Mouse (Mus musculus) kidney, embryonic 14.5 days (tissue): ENCODE data around the gene Ppp1r9b. TPM values are rescaled to one million over a fixed set of nuclear protein-coding genes. Genes with fewer than 3 reads are reported as not detected.

ENCODE experiments used
- ATAC-seq: fragments of 200-750 bp; cut with Nextera tagmentation; 2 replicates; pipeline ENCODE4 v1.8.0; 2017; ENCODE audit warnings: moderate number of reproducible peaks, mild to moderate bottlenecking, moderate TSS enrichment, moderate library complexity; ENCODE audit not compliant: low FRiP score, low TSS enrichment
- H3K27ac ChIP-seq: fragments of 300-500 bp; sonication (generic); 2 replicates; pipeline ENCODE4 v1.5.1; 2014; ENCODE audit warnings: low read depth, mild to moderate bottlenecking, low read length, moderate library complexity, mixed read lengths
- H3K27me3 ChIP-seq: fragments of 300-500 bp; sonication (generic); 2 replicates; pipeline ENCODE4 v1.6.1; 2014; ENCODE audit warnings: mild to moderate bottlenecking, low read length; ENCODE audit not compliant: control insufficient read depth, insufficient read depth
- H3K36me3 ChIP-seq: fragments of 300-500 bp; sonication (generic); 2 replicates; pipeline ENCODE4 v1.6.1; 2014; ENCODE audit warnings: low read length, mixed read lengths; ENCODE audit not compliant: control insufficient read depth, insufficient read depth
- H3K4me1 ChIP-seq: fragments of 300-500 bp; sonication (generic); 2 replicates; pipeline ENCODE4 v1.6.1; 2014; ENCODE audit warnings: low read length, mixed read lengths; ENCODE audit not compliant: control insufficient read depth, insufficient read depth
- H3K4me2 ChIP-seq: fragments of 300-500 bp; sonication (generic); replicated peaks from 2 replicates; pipeline ENCODE4 v1.6.1; 2014; ENCODE audit warnings: low read depth, mild to moderate bottlenecking, low read length
- H3K4me3 ChIP-seq: fragments of 300-500 bp; sonication (generic); 2 replicates; pipeline ENCODE4 v1.5.1; 2014; ENCODE audit warnings: mild to moderate bottlenecking, low read length
- H3K9ac ChIP-seq: fragments of 300-500 bp; sonication (generic); 2 replicates; pipeline ENCODE4 v1.6.1; 2014; ENCODE audit warnings: low read depth, mild to moderate bottlenecking, low read length, moderate library complexity
- H3K9me3 ChIP-seq: fragments of 300-500 bp; sonication (generic); 2 replicates; pipeline ENCODE4 v1.6.1; 2016; ENCODE audit warnings: low read length; ENCODE audit not compliant: control insufficient read depth
- whole genome bisulfite sequencing: fragments of 180-500 bp; shearing (Covaris S2); extraction: QIAGEN DNeasy Blood & Tissue Kit; methylation state at CpG from one replicate; pipeline ENCODE4 v1.1.7; 2014; 5-methylcytosine and 5-hydroxymethylcytosine counted together
- polyA plus RNA-seq: library from polyadenylated mRNA; unstranded; fragments of >200 nt; fragmentation: Nextera tagmentation; extraction: Ambion mirVana; gene quantifications from 2 replicates; pipeline ENCODE4 v1.2.1, GENCODE M21; 2014

Ppp1r9b gene
- polyA plus RNA-seq, 1 experiment from 2014 or later, result 14.6 TPM

GRCm38 (mm10) chr11:94985140-94985539 is 5.7 kb upstream of the Ppp1r9b start:
- H3K4me3 ChIP-seq, result no peak overlapping the region
- WGBS, result 37% methylated on average over 1 of the region's 1 CpGs
- ATAC-seq, result no peak
- no peak overlapping the region for H3K9ac ChIP-seq
- H3K27ac ChIP-seq, result no peak overlapping the region
- no peaks in the 10 kb centered on the region for H3K27me3 ChIP-seq
- no peaks in the 10 kb centered on the region for H3K36me3 ChIP-seq
- H3K4me2 ChIP-seq, result no peak overlapping the region
- peaks cover 23% of the 10 kb centered on the region for H3K4me1 ChIP-seq
- no peaks in the 10 kb centered on the region for H3K9me3 ChIP-seq

- H3K27ac ChIP-seq, result no peak overlapping the region
- H3K27me3 ChIP-seq, result no peaks in the 10 kb centered on the region
- H3K36me3 ChIP-seq, result no peaks in the 10 kb centered on the region
- WGBS, result 78% methylated on average over 5 of the region's 5 CpGs
- no peak for ATAC-seq
- H3K4me2 ChIP-seq, result no peak overlapping the region
- H3K4me3 ChIP-seq, result no peak overlapping the region
- H3K4me1 ChIP-seq, result peaks cover 24% of the 10 kb centered on the region
- no peaks in the 10 kb centered on the region for H3K9me3 ChIP-seq
- H3K9ac ChIP-seq, result no peak overlapping the region
Measured at GRCm38 (mm10) chr11:94985822-94986221, 5.0 kb upstream of the Ppp1r9b start.

GRCm38 (mm10) chr11:94986435-94986834 is 4.4 kb upstream of the Ppp1r9b start:
- ATAC-seq, result no peak
- WGBS, result 74% methylated on average over 2 of the region's 2 CpGs
- H3K27me3 ChIP-seq, result no peaks in the 10 kb centered on the region
- H3K4me3 ChIP-seq, result no peak overlapping the region
- no peaks in the 10 kb centered on the region for H3K36me3 ChIP-seq
- no peak overlapping the region for H3K27ac ChIP-seq
- H3K4me1 ChIP-seq, result peaks cover 24% of the 10 kb centered on the region
- H3K4me2 ChIP-seq, result no peak overlapping the region
- H3K9ac ChIP-seq, result no peak overlapping the region
- H3K9me3 ChIP-seq, result no peaks in the 10 kb centered on the region

GRCm38 (mm10) chr11:94987341-94987740 is 3.5 kb upstream of the Ppp1r9b start:
- ATAC-seq, result no peak
- no peaks in the 10 kb centered on the region for H3K9me3 ChIP-seq
- 53% methylated on average over 6 of the region's 6 CpGs for WGBS
- H3K4me2 ChIP-seq, result no peak overlapping the region
- H3K4me3 ChIP-seq, result no peak overlapping the region
- H3K36me3 ChIP-seq, result no peaks in the 10 kb centered on the region
- H3K9ac ChIP-seq, result no peak overlapping the region
- no peaks in the 10 kb centered on the region for H3K27me3 ChIP-seq
- H3K4me1 ChIP-seq, result peaks cover 26% of the 10 kb centered on the region
- no peak overlapping the region for H3K27ac ChIP-seq

- Histone ChIP-seq H3K4me3 (no peak overlapping the region), H3K27ac (no peak overlapping the region), H3K4me2 (no peak overlapping the region), H3K9me3 (no peaks in the 10 kb centered on the region), H3K4me1 (peaks cover 31% of the 10 kb centered on the region), H3K9ac (no peak overlapping the region), H3K27me3 (no peaks in the 10 kb centered on the region), H3K36me3 (no peaks in the 10 kb centered on the region)
- WGBS, result 80% methylated on average over 8 of the region's 8 CpGs
- no peak for ATAC-seq
Measured at GRCm38 (mm10) chr11:94987851-94988250, 3.0 kb upstream of the Ppp1r9b start.

GRCm38 (mm10) chr11:94988780-94989561 is 1.9 kb upstream of the Ppp1r9b start:
- Histone ChIP-seq H3K9me3 (no peaks in the 10 kb centered on the region), H3K4me1 (peaks cover 42% of the 10 kb centered on the region), H3K4me3 (peak overlapping the region; percentile 94), H3K27me3 (no peaks in the 10 kb centered on the region), H3K36me3 (no peaks in the 10 kb centered on the region), H3K9ac (peak overlapping the region; percentile 59; the same call in 1 of the 2 replicates), H3K27ac (peak overlapping the region; percentile 89), H3K4me2 (peak overlapping the region; percentile 99)
- ATAC-seq, result no peak
- 15% methylated on average over 10 of the region's 10 CpGs for WGBS

GRCm38 (mm10) chr11:94989562-94990017 is 1.2 kb upstream of the Ppp1r9b start:
- no peaks in the 10 kb centered on the region for H3K9me3 ChIP-seq
- peak overlapping the region; percentile 89 for H3K27ac ChIP-seq
- H3K36me3 ChIP-seq, result peaks cover 3% of the 10 kb centered on the region; the same call in 1 of the 2 replicates
- WGBS, result 2% methylated on average over 12 of the region's 12 CpGs
- peak overlapping the region; percentile 99 for H3K4me2 ChIP-seq
- peak; percentile 61 for ATAC-seq
- H3K4me3 ChIP-seq, result peak overlapping the region; percentile 94
- H3K9ac ChIP-seq, result peak overlapping the region; percentile 59; the same call in 1 of the 2 replicates
- H3K27me3 ChIP-seq, result no peaks in the 10 kb centered on the region
- H3K4me1 ChIP-seq, result peaks cover 48% of the 10 kb centered on the region

- Histone ChIP-seq H3K4me1 (peaks cover 55% of the 10 kb centered on the region), H3K4me2 (peak overlapping the region; percentile 99), H3K4me3 (peak overlapping the region; percentile 94), H3K27ac (peak overlapping the region; percentile 89), H3K9me3 (no peaks in the 10 kb centered on the region), H3K9ac (peak overlapping the region; percentile 92; the same call in 1 of the 2 replicates), H3K36me3 (peaks cover 10% of the 10 kb centered on the region; the same call in 1 of the 2 replicates), H3K27me3 (no peaks in the 10 kb centered on the region)
- ATAC-seq, result no peak
- 47% methylated on average over 6 of the region's 6 CpGs for WGBS
Measured at GRCm38 (mm10) chr11:94990102-94990748, 610 bp upstream of the Ppp1r9b start.
